Mouse (Mus musculus) embryonic facial prominence, embryonic 10.5 days (tissue): Measurements from ENCODE around the gene Fbxl20. TPM values are rescaled to one million over a fixed set of nuclear protein-coding genes. Genes with fewer than 3 reads are reported as not detected.
A peak's percentile ranks its signal among the peaks of the same experiment; 100 is the strongest.

Experiments used
- DNase-seq: peaks from one replicate; pipeline ENCODE4 v3.0.0-alpha.2; 2017; ENCODE audit warnings: low spot score
- H3K27ac ChIP-seq: fragments of 300-500 bp; sonication (generic); replicated peaks from 2 replicates; pipeline ENCODE4 v1.5.1; 2016; ENCODE audit warnings: mild to moderate bottlenecking
- H3K27me3 ChIP-seq: fragments of 300-500 bp; sonication (generic); replicated peaks from 2 replicates; pipeline ENCODE4 v1.6.1; 2016; ENCODE audit warnings: low read depth, mild to moderate bottlenecking; ENCODE audit not compliant: poor library complexity, severe bottlenecking
- H3K36me3 ChIP-seq: fragments of 300-500 bp; sonication (generic); replicated peaks from 2 replicates; pipeline ENCODE4 v1.6.1; 2016; ENCODE audit warnings: mild to moderate bottlenecking, moderate library complexity
- H3K4me1 ChIP-seq: fragments of 300-500 bp; sonication (generic); 2 replicates; pipeline ENCODE4 v1.6.1; 2016
- H3K4me3 ChIP-seq: fragments of 300-500 bp; sonication (generic); 2 replicates; pipeline ENCODE4 v1.5.1; 2016; ENCODE audit warnings: mild to moderate bottlenecking, moderate library complexity
- H3K9me3 ChIP-seq: fragments of 300-500 bp; sonication (generic); 2 replicates; pipeline ENCODE4 v1.6.1; 2016; ENCODE audit warnings: mild to moderate bottlenecking
- WGBS: fragments of 180-500 bp; shearing (Covaris S2); methylation state at CpG from one replicate; pipeline ENCODE4 v1.1.7; 2016; 5-methylcytosine and 5-hydroxymethylcytosine counted together
- polyA plus RNA-seq: library from polyadenylated mRNA; unstranded; fragments of >200 nt; fragmentation: Nextera tagmentation; extraction: Ambion mirVana; gene quantifications from 2 replicates; pipeline ENCODE4 v1.2.1, GENCODE M21; 2016

Fbxl20 gene
- polyA plus RNA-seq, 1 experiment from 2014 or later = 23.0 TPM

DNA sequence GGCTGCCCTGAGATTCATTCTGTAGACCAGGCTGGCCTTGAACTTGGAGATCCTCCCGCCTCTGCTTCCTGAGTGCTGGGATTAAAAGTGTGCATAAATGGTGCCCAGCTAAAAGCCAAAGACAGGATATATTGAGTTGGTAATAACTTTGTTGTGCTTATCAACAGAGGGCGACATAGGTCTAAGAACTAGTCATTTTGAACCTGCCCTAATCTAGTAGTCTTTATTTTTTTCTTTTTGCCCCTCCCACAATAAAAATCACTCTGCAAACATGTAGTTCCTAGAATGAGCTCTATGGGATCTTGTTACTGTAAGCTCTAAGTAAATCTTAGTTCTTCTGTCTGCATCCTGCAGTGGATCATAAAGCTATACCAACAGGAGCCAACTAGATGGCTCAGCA, 7.7 kb downstream of the Fbxl20 start:
- no peaks in the 10 kb centered on the region for H3K27me3 ChIP-seq
- WGBS = 84% methylated on average over 2 of the region's 2 CpGs
- DNase-seq = no peak

GRCm38 (mm10) chr11:98138894-98139293, 11.3 kb downstream of the Fbxl20 start:
- H3K27ac ChIP-seq = no peak overlapping the region
- WGBS = 86% methylated on average over 7 of the region's 7 CpGs
- no peaks in the 10 kb centered on the region for H3K4me1 ChIP-seq
- no peak for DNase-seq
- H3K36me3 ChIP-seq = peaks cover 27% of the 10 kb centered on the region
- H3K27me3 ChIP-seq = no peaks in the 10 kb centered on the region
- H3K4me3 ChIP-seq = no peak overlapping the region
- H3K9me3 ChIP-seq = no peaks in the 10 kb centered on the region

More for the DNA sequence above, 7.7 kb downstream of the Fbxl20 start:
- Histone ChIP-seq H3K27ac (no peak overlapping the region), H3K36me3 (peaks cover 20% of the 10 kb centered on the region), H3K4me1 (peaks cover 7% of the 10 kb centered on the region), H3K9me3 (no peaks in the 10 kb centered on the region), H3K4me3 (no peak overlapping the region)

DNA sequence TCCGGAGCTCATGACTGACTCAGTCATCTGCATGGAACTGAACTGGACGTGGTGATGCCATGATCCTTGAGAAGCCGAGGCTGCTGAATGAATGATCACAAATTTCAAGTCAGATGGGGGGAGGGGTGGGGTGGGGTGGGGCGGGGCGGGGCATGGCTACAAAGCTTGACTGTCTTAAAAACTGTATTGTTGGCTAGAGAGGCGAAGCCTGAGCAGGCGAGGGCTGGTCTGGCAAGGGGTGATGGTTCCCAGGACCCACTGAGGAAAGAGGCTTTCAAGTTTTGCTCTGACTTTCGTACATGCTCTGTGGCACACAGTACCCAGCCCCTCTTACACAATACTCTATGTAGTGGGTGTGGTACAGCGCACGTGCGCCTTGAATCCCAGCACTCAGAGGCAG, 12.4 kb downstream of the Fbxl20 start:
- 91% methylated on average over 11 of the region's 11 CpGs for WGBS
- peaks cover 27% of the 10 kb centered on the region for H3K36me3 ChIP-seq
- H3K9me3 ChIP-seq = no peaks in the 10 kb centered on the region
- no peak overlapping the region for H3K27ac ChIP-seq
- H3K4me3 ChIP-seq = no peak overlapping the region
- no peaks in the 10 kb centered on the region for H3K4me1 ChIP-seq
- no peak for DNase-seq
- H3K27me3 ChIP-seq = no peaks in the 10 kb centered on the region

GRCm38 (mm10) chr11:98134951-98135350, 15.3 kb downstream of the Fbxl20 start:
- Histone ChIP-seq H3K27me3 (no peaks in the 10 kb centered on the region), H3K36me3 (peaks cover 15% of the 10 kb centered on the region; the same call in 1 of the 2 replicates), H3K4me3 (no peak overlapping the region), H3K27ac (no peak overlapping the region), H3K9me3 (no peaks in the 10 kb centered on the region), H3K4me1 (no peaks in the 10 kb centered on the region)
- 63% methylated on average over 4 of the region's 4 CpGs for WGBS
- no peak for DNase-seq

DNA sequence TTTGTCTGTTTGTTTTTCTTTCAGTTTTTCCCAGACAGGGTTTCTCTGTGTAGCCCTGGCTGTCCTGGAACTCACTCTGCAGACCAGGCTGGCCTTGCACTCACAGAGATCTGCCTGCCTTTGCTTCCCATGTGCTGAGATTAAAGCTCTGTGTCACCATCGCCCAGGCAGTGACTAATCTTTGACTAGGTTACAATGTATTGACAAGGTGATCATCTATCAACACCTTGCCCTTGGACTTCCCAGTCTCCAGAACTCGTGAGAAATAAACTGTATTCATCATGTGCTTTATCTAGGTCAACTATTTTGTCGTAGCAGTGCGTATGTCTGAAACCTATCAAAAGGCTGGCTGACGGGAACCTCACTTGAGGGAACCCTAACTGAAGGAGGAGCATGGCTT, 26.8 kb downstream of the Fbxl20 start:
- Histone ChIP-seq H3K4me1 (no peaks in the 10 kb centered on the region), H3K27ac (no peak overlapping the region), H3K9me3 (no peaks in the 10 kb centered on the region), H3K4me3 (no peak overlapping the region), H3K27me3 (no peaks in the 10 kb centered on the region), H3K36me3 (peaks cover 75% of the 10 kb centered on the region)
- no peak for DNase-seq
- 94% methylated on average over 5 of the region's 5 CpGs for WGBS

GRCm38 (mm10) chr11:98114363-98114762, 35.8 kb downstream of the Fbxl20 start:
- H3K4me1 ChIP-seq = no peaks in the 10 kb centered on the region
- H3K27me3 ChIP-seq = no peaks in the 10 kb centered on the region
- peaks cover 57% of the 10 kb centered on the region for H3K36me3 ChIP-seq
- DNase-seq = no peak
- no peak overlapping the region for H3K4me3 ChIP-seq
- WGBS = 96% methylated on average over 1 of the region's 1 CpGs
- H3K9me3 ChIP-seq = no peaks in the 10 kb centered on the region
- no peak overlapping the region for H3K27ac ChIP-seq

- H3K4me3 ChIP-seq = no peak overlapping the region
- no peaks in the 10 kb centered on the region for H3K4me1 ChIP-seq
- peaks cover 62% of the 10 kb centered on the region for H3K36me3 ChIP-seq
- H3K27me3 ChIP-seq = no peaks in the 10 kb centered on the region
- H3K9me3 ChIP-seq = no peaks in the 10 kb centered on the region
- no peak overlapping the region for H3K27ac ChIP-seq
- DNase-seq = no peak
- 72% methylated on average over 4 of the region's 4 CpGs for WGBS
Measured at GRCm38 (mm10) chr11:98113504-98113903, 36.7 kb downstream of the Fbxl20 start.

- H3K4me1 ChIP-seq = no peaks in the 10 kb centered on the region
- H3K4me3 ChIP-seq = no peak overlapping the region
- DNase-seq = no peak
- no peaks in the 10 kb centered on the region for H3K27me3 ChIP-seq
- no peak overlapping the region for H3K27ac ChIP-seq
- H3K36me3 ChIP-seq = peaks cover 85% of the 10 kb centered on the region
- no peaks in the 10 kb centered on the region for H3K9me3 ChIP-seq
- 93% methylated on average over 5 of the region's 5 CpGs for WGBS
Measured at GRCm38 (mm10) chr11:98109706-98110105, 40.5 kb downstream of the Fbxl20 start.

DNA sequence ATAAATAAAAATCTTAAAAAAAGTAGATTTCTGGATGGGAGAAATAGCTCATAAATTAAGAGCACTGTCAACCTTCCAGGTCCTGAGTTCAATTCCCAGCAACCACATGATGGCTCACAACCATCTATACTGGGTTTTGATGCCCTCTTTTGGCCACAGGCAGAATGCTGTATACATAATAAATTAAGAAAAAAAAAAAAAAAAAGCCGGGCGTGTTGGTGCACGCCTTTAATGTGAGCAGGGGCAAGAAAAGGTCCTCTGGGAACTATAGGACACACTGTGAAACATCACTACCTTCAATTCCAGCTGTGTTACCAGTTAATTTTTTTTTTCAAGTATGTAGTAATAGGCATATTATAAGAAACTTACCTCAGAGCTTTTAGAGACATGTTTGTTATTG, 48.9 kb downstream of the Fbxl20 start:
- Histone ChIP-seq H3K27me3 (no peaks in the 10 kb centered on the region), H3K27ac (no peak overlapping the region), H3K36me3 (peaks cover 97% of the 10 kb centered on the region), H3K4me3 (no peak overlapping the region), H3K9me3 (no peaks in the 10 kb centered on the region), H3K4me1 (no peaks in the 10 kb centered on the region)
- 93% methylated on average over 3 of the region's 3 CpGs for WGBS
- DNase-seq = no peak

DNA sequence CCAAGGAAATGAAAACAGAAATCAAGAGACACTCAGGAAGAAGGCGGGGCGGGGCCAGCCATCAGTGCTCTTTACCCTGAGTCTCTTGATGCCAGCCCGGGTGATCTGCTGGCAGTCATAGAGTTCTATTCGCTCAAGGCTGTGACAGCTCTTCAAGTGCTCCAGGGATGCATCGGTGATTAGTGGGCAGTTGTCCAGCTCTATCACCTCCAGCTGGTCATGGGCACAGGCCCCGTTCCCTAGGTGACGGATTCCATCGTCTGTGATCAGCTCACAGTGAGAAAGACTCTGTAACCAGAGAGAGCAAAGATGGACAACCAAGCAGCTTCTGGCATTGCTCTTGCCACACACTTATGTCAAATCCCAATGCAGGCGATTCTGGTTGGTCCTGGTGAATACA, 59.6 kb downstream of the Fbxl20 start:
- H3K36me3 ChIP-seq = peaks cover 78% of the 10 kb centered on the region
- H3K27ac ChIP-seq = no peak overlapping the region
- H3K9me3 ChIP-seq = no peaks in the 10 kb centered on the region
- no peak overlapping the region for H3K4me3 ChIP-seq
- no peak for DNase-seq
- 91% methylated on average over 9 of the region's 9 CpGs for WGBS
- peaks cover 6% of the 10 kb centered on the region for H3K4me1 ChIP-seq
- H3K27me3 ChIP-seq = no peaks in the 10 kb centered on the region

GRCm38 (mm10) chr11:98088224-98088623, 62.0 kb downstream of the Fbxl20 start:
- Histone ChIP-seq H3K9me3 (no peaks in the 10 kb centered on the region), H3K4me1 (peaks cover 6% of the 10 kb centered on the region), H3K36me3 (peaks cover 66% of the 10 kb centered on the region), H3K27ac (no peak overlapping the region), H3K4me3 (no peak overlapping the region), H3K27me3 (no peaks in the 10 kb centered on the region)
- DNase-seq = peak; percentile 26
- 43% methylated on average over 7 of the region's 7 CpGs for WGBS

- H3K27ac ChIP-seq = no peak overlapping the region
- no peaks in the 10 kb centered on the region for H3K9me3 ChIP-seq
- H3K27me3 ChIP-seq = no peaks in the 10 kb centered on the region
- WGBS = 78% methylated on average over 7 of the region's 7 CpGs
- H3K36me3 ChIP-seq = peaks cover 57% of the 10 kb centered on the region
- H3K4me3 ChIP-seq = no peak overlapping the region
- DNase-seq = no peak
- H3K4me1 ChIP-seq = peaks cover 6% of the 10 kb centered on the region
Measured at GRCm38 (mm10) chr11:98086574-98086973, 63.6 kb downstream of the Fbxl20 start.

GRCm38 (mm10) chr11:98086141-98086540, 64.1 kb downstream of the Fbxl20 start:
- H3K27me3 ChIP-seq = no peaks in the 10 kb centered on the region
- H3K9me3 ChIP-seq = no peaks in the 10 kb centered on the region
- H3K4me3 ChIP-seq = no peak overlapping the region
- 93% methylated on average over 9 of the region's 9 CpGs for WGBS
- H3K4me1 ChIP-seq = peaks cover 6% of the 10 kb centered on the region
- no peak overlapping the region for H3K27ac ChIP-seq
- no peak for DNase-seq
- peaks cover 54% of the 10 kb centered on the region for H3K36me3 ChIP-seq

- Histone ChIP-seq H3K9me3 (no peaks in the 10 kb centered on the region), H3K27me3 (no peaks in the 10 kb centered on the region), H3K4me1 (no peaks in the 10 kb centered on the region), H3K36me3 (peaks cover 21% of the 10 kb centered on the region), H3K4me3 (no peak overlapping the region), H3K27ac (no peak overlapping the region)
- 89% methylated on average over 7 of the region's 7 CpGs for WGBS
- no peak for DNase-seq
Measured at GRCm38 (mm10) chr11:98082745-98083144, 67.5 kb downstream of the Fbxl20 start.
